Mouse (Mus musculus): ENCODE results near the gene Mcrip1.
"Not testable (repeated sequence)": the region's sequence is repeated elsewhere in the genome, so short reads cannot be mapped to it uniquely, and the experiment has no call there.

Mcrip1 gene

DNA sequence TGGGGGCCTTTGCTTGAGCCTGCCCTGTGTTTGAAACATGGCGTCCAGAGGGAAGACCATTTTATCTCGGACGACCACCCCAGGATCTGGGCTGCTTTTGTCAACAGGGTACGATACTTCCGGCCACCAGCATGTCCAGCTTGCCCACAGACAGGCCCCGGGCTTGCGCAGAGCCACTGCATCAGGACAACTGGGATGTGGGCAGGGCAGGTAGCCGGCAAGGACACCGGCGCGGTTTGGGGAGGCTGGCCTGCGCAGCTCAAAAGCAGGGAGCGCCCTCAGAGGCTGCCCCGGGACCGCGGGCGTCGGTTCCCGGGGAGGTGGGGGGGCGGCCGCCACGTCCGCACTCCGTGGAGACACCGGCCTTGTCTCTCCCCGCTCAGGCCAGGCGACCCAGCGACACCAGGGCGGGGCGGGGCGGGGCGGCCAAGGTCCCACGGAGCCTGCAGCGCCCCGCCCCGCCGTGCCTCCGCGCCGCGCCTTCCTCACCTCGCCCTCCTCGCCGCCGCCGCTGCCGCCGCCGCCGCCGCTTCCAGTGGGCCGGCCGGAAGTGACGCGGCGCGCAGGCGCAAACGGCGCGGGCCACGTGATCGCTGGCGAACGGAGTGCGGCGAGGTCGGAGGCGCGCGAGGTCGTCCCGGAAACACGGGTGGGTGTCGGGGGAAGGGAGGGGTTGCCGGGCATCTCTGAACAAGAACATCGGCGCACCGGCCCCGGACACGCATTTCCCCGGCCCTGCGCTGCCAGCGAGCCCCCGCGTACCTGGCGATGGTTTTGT, at the start of gene Mcrip1:
TSS of gene Mcrip1 (minus strand) at position 560 of the 778 bp plus-strand sequence.
- DNase-seq (ENCODE audit: low spot score), result peak; percentile 91

- DNase-seq (ENCODE audit: low spot score), result no peak
Observed at GRCm38 (mm10) chr11:120598990-120599549, 49.5 kb upstream of the Mcrip1 start.

GRCm38 (mm10) chr11:120598283-120598989, 48.9 kb upstream of the Mcrip1 start, which contains the start of the genes Alyref and Anapc11:
Gene Alyref, minus strand, starts transcription at chr11:120598365.
Gene Anapc11, plus strand, starts transcription at chr11:120598421.
- DNase-seq (ENCODE audit: low spot score), result peak; percentile 95

DNA sequence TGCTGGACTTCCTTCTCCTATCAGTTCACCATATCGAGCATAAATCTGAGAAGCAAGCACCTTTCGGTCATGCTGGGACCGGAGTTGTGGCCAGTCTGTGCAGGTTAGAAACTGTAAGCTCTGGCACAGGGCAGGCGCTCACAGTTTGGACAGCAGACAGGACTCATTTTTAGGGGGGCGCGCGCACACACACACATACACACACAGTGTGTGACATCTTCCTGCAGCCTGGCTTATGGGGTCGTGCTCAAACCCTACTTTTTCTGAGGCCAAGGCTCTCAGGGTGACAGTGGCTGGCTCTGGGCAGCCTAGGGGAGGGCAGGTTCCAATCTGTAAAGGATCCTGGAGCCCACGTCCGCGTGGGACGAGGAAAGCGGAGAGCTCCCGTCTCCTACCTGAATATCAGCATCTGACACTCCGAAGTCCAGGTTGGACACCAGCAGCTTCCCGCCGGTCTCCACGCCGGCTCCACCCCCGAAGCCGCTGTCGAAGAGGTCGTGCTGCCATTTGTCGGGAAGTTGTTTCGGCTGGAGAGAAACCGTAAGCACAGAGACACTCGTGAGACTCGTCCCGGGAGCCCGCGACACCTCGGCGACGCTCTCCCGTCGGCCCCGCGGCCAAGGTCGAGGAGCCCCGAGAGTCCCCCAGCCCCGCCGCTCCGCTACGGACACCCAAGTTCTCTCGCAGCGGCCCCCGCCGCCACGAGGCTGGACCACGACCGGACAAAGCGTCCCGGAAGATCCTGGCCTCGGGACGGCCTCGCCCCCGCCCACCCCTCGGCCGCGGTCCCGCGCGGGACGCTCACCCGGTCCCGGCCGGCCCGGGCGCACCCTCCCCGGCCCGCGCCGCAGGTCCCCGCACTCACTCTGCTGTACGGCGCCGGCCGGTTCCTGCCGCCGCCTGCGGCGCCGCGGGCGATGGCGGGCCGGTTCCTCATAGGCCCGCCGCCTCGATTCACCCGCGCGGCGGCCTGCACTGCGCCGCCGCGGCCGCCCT, 48.0 kb upstream of the Mcrip1 start:
- DNase-seq (ENCODE audit: low spot score), result no peak

- no peak for DNase-seq (ENCODE audit: low spot score)
Observed at GRCm38 (mm10) chr11:120588531-120588930, 39.0 kb upstream of the Mcrip1 start.

- no peak for DNase-seq (ENCODE audit: low spot score)
Observed at GRCm38 (mm10) chr11:120583937-120584336, 34.4 kb upstream of the Mcrip1 start.

- DNase-seq (ENCODE audit: low spot score), result not testable (repeated sequence)
Observed at GRCm38 (mm10) chr11:120582982-120583293, 33.4 kb upstream of the Mcrip1 start.

- DNase-seq (ENCODE audit: low spot score), result peak; percentile 60
Observed at GRCm38 (mm10) chr11:120582268-120582981, 32.9 kb upstream of the Mcrip1 start.

GRCm38 (mm10) chr11:120581490-120582267, 32.2 kb upstream of the Mcrip1 start, which contains the start of gene Arhgdia:
Gene Arhgdia, minus strand, starts transcription at chr11:120581624.
- peak; percentile 86 for DNase-seq (ENCODE audit: low spot score)

- no peak for DNase-seq (ENCODE audit: low spot score)
Observed at GRCm38 (mm10) chr11:120580871-120581331, 31.4 kb upstream of the Mcrip1 start.

DNA sequence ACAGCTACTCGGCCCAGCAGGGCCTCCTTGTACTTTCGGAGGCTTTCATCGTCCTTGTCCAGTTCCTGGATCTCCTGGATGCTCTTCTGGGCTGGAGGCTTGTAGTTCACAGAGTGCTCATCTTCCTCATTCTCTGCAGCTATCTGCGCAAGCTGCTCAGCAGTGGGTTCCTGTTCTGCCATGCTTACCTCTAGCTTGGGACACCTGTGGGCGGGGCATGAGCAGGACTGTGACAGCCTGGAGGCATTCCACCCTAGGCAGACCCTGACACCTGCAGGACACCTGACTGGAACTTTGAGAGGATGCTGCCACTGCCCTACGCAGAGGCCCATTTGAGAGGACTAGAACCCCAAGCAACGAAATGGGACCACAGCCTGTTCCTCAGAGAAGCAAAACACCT, 30.7 kb upstream of the Mcrip1 start:
- no peak for DNase-seq (ENCODE audit: low spot score)

- DNase-seq (ENCODE audit: low spot score), result peak; percentile 77
Observed at GRCm38 (mm10) chr11:120579316-120580107, 30.0 kb upstream of the Mcrip1 start.

GRCm38 (mm10) chr11:120578694-120579243, 29.2 kb upstream of the Mcrip1 start:
- no peak for DNase-seq (ENCODE audit: low spot score)

GRCm38 (mm10) chr11:120578024-120578693, 28.6 kb upstream of the Mcrip1 start:
- no peak for DNase-seq (ENCODE audit: low spot score)

- peak; percentile 55 for DNase-seq (ENCODE audit: low spot score)
Observed at GRCm38 (mm10) chr11:120577211-120578023, 27.9 kb upstream of the Mcrip1 start.

GRCm38 (mm10) chr11:120576365-120576981, 26.9 kb upstream of the Mcrip1 start:
- no peak for DNase-seq (ENCODE audit: low spot score)

DNA sequence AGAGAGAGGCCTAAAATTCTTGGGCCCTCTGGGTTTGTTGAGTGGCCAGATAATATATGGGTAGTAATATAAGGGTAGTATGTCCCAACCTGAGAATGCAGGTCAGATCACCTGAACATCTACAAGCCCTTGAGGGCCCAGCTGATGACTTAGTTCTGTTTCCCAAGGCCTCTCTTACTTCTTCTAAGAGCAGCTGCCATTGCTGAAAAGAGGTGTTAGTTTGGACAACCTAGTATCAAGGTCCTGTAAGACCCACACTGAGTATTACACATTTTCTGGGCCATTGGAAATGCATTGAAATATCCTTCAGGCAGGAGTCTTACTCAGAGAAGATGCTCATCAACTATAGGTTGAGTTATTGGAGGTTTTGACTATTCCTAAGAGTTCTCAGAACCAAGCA, 26.4 kb upstream of the Mcrip1 start:
- no peak for DNase-seq (ENCODE audit: low spot score)

Measured in T-cell, adult 2 months (primary cell).